Mouse (Mus musculus): ENCODE data around the gene Tbpl1. TPM values are rescaled to one million over a fixed set of nuclear protein-coding genes. Genes with fewer than 3 reads are reported as not detected.

Tbpl1 gene
- 10 to 100 TPM; 83.8 to 88.6 TPM for total RNA-seq (2023)

DNA sequence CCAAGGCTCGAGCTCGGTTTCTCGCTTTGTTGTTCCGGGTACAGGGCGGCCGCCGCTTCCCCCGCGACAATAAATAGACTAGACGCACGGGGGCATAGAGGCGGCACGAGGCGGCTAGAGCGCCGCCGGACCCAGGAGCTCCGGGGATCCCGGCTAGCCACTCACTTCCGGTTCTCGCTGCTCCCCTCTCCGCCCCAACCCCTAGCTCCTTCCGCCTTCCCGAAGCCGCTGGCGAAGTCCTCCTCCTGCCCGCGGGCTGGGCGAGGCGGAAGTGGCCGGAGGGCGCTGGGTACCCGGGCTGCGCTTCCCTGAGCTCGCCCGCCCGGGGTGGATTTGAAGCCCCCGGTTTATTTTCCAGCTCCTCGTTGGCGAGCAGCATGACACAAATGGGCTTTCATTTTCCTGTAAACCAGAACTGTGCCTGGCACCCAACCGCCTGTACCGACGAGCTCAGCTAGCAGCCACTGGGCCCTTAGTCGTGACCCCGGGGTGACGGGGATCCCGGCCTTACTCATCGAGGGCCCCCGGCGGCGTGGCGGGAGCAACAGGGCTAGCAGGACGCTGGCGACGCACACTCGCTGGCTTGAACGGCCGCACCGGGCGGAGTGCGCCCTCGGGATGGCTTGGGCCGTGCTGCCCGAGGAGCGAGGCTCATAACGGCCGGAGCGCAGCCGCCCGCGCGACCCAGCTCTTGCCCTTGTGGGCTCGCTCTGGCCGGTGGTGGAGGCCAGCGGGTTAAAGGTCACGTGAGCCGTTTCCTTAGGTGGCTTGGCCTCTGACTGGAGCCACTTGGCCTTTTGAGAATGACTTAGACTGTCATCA, at the start of gene Tbpl1:
Tbpl1 (minus strand) TSS at position 667 of the 822 bp plus-strand sequence.

Other genes starting within 250 kb of the Tbpl1 start
- under 1 TPM in 1 of 2 experiments, not detected in 1; 0.12 TPM for gene Slc2a12, start 86.9 kb downstream of the Tbpl1 start, total RNA-seq (2023)
- gene Tcf21, start 88.2 kb upstream of the Tbpl1 start, total RNA-seq (2023) = under 1 TPM in 1 of 2 experiments, not detected in 1; 0.79 TPM